Comparison of ENCODE assay signal across 8 mouse cellular contexts in the genomic region with DNA sequence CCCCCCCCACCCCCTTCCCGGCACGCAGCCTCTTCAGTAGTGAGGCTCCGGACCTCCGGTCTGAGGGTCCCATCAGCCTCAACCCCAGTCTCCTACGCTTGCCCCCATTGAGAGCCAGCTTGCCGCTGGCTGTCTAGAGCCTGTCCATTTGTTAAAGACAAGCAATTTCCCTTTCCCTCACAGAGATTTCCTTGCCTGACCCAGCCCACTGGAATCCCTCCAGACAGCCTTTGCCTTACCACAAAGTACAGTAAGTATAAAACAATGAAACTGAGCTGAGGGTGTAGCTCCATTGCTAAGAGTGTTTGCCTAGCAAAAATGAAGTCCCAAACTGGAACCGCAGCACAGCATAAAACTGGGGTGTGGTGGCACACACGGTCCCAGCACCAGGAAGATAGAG.
DNase-seq lines count a peak whose midpoint lies in the region.

No protein-coding gene starts in this region.

- DNase-seq in adrenal gland, adult (ENCODE audit: inconsistent age in 2 of 2, low spot score in 1 of 2) = peak; percentile 18 to 70
- no peak for DNase-seq in adrenal gland, postnatal 4 days (ENCODE audit: low spot score in 2 of 2)
- peak; percentile 50 for DNase-seq in gastrocnemius, postnatal 25 days
- DNase-seq in kidney, adult 9 months = peak; percentile 77
- DNase-seq in lung, postnatal 25 days (ENCODE audit: low spot score) = peak; percentile 58
- DNase-seq in right cerebral cortex, adult 2 months (ENCODE audit: low spot score in 2 of 2) = no peak
- no peak for DNase-seq in spleen, postnatal 14 days (ENCODE audit: low spot score in 2 of 2)
- no peak for DNase-seq in left cerebral cortex, adult 8-10 months (ENCODE audit: low spot score in 2 of 2)

Comparison
In these comparisons a context has a peak if more than half of its experiments do, and no peak if none do; other contexts are left out.
1. DNase-seq: peak in adrenal gland, adult (2 of 2), gastrocnemius, postnatal 25 days (single experiment), kidney, adult 9 months (single experiment) and lung, postnatal 25 days (single experiment); none in adrenal gland, postnatal 4 days (0 of 2), right cerebral cortex, adult 2 months (0 of 2), spleen, postnatal 14 days (0 of 2) and left cerebral cortex, adult 8-10 months (0 of 2).